In genomic region chr11:94938296-94938695, GRCm38 (mm10) we compare ENCODE assay signal across 12 mouse cellular contexts. TPM values are rescaled to one million over a fixed set of nuclear protein-coding genes. Genes with fewer than 3 reads are reported as not detected.
DNase-seq lines count a peak whose midpoint lies in the region; ATAC-seq lines count a peak whose summit lies in the region.
"Had no signal": no experiment of that assay in that cellular context is flagged by ENCODE, and none has a peak within 500 bp of the region (broad histone marks: within the 10 kb centered on the region; RNA-seq: fewer than 3 reads in every experiment).

No protein-coding gene starts in this region.

- H3K4me3 ChIP-seq in heart, embryonic 11.5 days (ENCODE audit: low read depth, low read length) = peak overlapping the region; percentile 42; the same call in 1 of the 2 replicates
- H3K4me3 ChIP-seq in neural tube, embryonic 11.5 days (ENCODE audit: low read depth, low read length) = no peak overlapping the region
- H3K4me3 ChIP-seq in limb, embryonic 13.5 days = peak overlapping the region; percentile 66

- no peak overlapping the region for H3K27ac ChIP-seq in heart, embryonic 11.5 days (ENCODE audit: low read depth, low read length)
- no peak overlapping the region for H3K27ac ChIP-seq in neural tube, embryonic 11.5 days (ENCODE audit: low read depth, low read length)
- peak overlapping the region; percentile 39 for H3K27ac ChIP-seq in limb, embryonic 13.5 days

- H3K27me3 ChIP-seq in heart, embryonic 11.5 days (ENCODE audit: control insufficient read depth, insufficient read depth, low read length) = peaks cover 40% of the 10 kb centered on the region
- H3K27me3 ChIP-seq in neural tube, embryonic 11.5 days (ENCODE audit: control insufficient read depth, insufficient read depth, low read length) = peaks cover 36% of the 10 kb centered on the region
- peaks cover 3% of the 10 kb centered on the region; the same call in 1 of the 2 replicates for H3K27me3 ChIP-seq in limb, embryonic 13.5 days

- DNase-seq in heart, postnatal 36 days = no peak
- no peak for DNase-seq in neural tube, embryonic 11.5 days (ENCODE audit: low spot score)
- DNase-seq in neural tube, embryonic 10.5 days (ENCODE audit: extremely low spot score, low spot score) = no peak
- no peak for DNase-seq in thymus, postnatal 25 days
- DNase-seq in thymus, postnatal 36 days = no peak
- DNase-seq: cerebellum, adult 11 months; kidney, adult 11 months had no signal

- no peaks in the 10 kb centered on the region for H3K36me3 ChIP-seq in heart, embryonic 11.5 days (ENCODE audit: control insufficient read depth, insufficient read depth, low read length)
- H3K36me3 ChIP-seq in neural tube, embryonic 11.5 days (ENCODE audit: control insufficient read depth, insufficient read depth, low read length) = no peaks in the 10 kb centered on the region
- H3K36me3 ChIP-seq in limb, embryonic 13.5 days = peaks cover 52% of the 10 kb centered on the region

- no peaks in the 10 kb centered on the region for H3K9me3 ChIP-seq in heart, embryonic 11.5 days (replicated peaks; ENCODE audit: control insufficient read depth, low read length)
- no peaks in the 10 kb centered on the region for H3K9me3 ChIP-seq in neural tube, embryonic 11.5 days (ENCODE audit: control insufficient read depth, low read length)
- H3K9me3 ChIP-seq in limb, embryonic 13.5 days = no peaks in the 10 kb centered on the region

- H3K4me2 ChIP-seq in heart, embryonic 11.5 days = peak overlapping the region; percentile 77
- H3K4me2 ChIP-seq in neural tube, embryonic 11.5 days (ENCODE audit: low read depth) = peak overlapping the region; percentile 61
- H3K4me2 ChIP-seq in limb, embryonic 13.5 days (replicated peaks) = peak overlapping the region; percentile 89

- ATAC-seq in heart, embryonic 11.5 days (replicated peaks; ENCODE audit: insufficient number of reproducible peaks, low FRiP score, low TSS enrichment) = no peak
- no peak for ATAC-seq in neural tube, embryonic 11.5 days (ENCODE audit: insufficient read depth, low FRiP score, low TSS enrichment)
- no peak for ATAC-seq in limb, embryonic 13.5 days (ENCODE audit: low FRiP score, low read depth)
- ATAC-seq in megakaryocyte progenitor cell, adult 5-6 weeks (replicated peaks; ENCODE audit: poor library complexity) = no peak
- ATAC-seq: activated CD4-positive, CD25-positive, alpha-beta regulatory T cell, adult 4 months had no signal

- 32% methylated on average over 9 of the region's 9 CpGs for WGBS in heart, embryonic 11.5 days (ENCODE audit: insufficient replicate concordance)
- WGBS in neural tube, embryonic 11.5 days = 23% methylated on average over 9 of the region's 9 CpGs
- 26% methylated on average over 9 of the region's 9 CpGs for WGBS in limb, embryonic 13.5 days

- H3K4me1 ChIP-seq in heart, embryonic 11.5 days (ENCODE audit: control insufficient read depth, insufficient read depth, low read length) = peaks cover 16% of the 10 kb centered on the region
- H3K4me1 ChIP-seq in neural tube, embryonic 11.5 days (ENCODE audit: control insufficient read depth, insufficient read depth, low read length) = no peaks in the 10 kb centered on the region
- peaks cover 60% of the 10 kb centered on the region for H3K4me1 ChIP-seq in limb, embryonic 13.5 days

- intact Hi-C loops in heart, postnatal 36 days (cut with DNase I) = loop anchor here (2.0 kb wide), 1 partner anchor 63 kb away; no protein-coding TSS in a partner anchor

- no peak overlapping the region for H3K9ac ChIP-seq in heart, embryonic 11.5 days (ENCODE audit: low read depth, low read length)
- H3K9ac ChIP-seq in neural tube, embryonic 11.5 days (ENCODE audit: low read length) = no peak overlapping the region
- peak overlapping the region; percentile 90 for H3K9ac ChIP-seq in limb, embryonic 13.5 days

RNA-seq across cellular contexts. Expression of gene Col1a1, which starts 2.3 kb away (rescaled TPM):
- 129 and 157 TPM in 2 replicates for polyA plus RNA-seq in heart, embryonic 11.5 days (2014; fragmentation: Nextera tagmentation; extraction: Ambion mirVana)
- 100 to 1,000 TPM; 144 to 156 TPM for total RNA-seq in heart, postnatal 36 days (2021)
- polyA plus RNA-seq in neural tube, embryonic 11.5 days (2014; fragmentation: Nextera tagmentation; extraction: Ambion mirVana) = 111 and 128 TPM in 2 replicates
- polyA plus RNA-seq in limb, embryonic 13.5 days (2015; fragmentation: Nextera tagmentation; extraction: Ambion mirVana) = 1,007 and 1,170 TPM in 2 replicates
- not detected in 2 replicates for total RNA-seq in megakaryocyte progenitor cell, adult 5-6 weeks (2015)
- total RNA-seq in megakaryocyte progenitor cell, adult 5-6 weeks (2017) = 0.07 TPM in 1 of 2 replicates, not detected in the other

RNA-seq across cellular contexts. Expression of gene Hils1, which starts 29.1 kb away (rescaled TPM):
- 0.24 TPM in 1 of 2 replicates, not detected in the other for polyA plus RNA-seq in heart, embryonic 11.5 days (2014; fragmentation: Nextera tagmentation; extraction: Ambion mirVana)
- not detected for total RNA-seq in heart, postnatal 36 days (2021)
- not detected in 2 replicates for polyA plus RNA-seq in neural tube, embryonic 11.5 days (2014; fragmentation: Nextera tagmentation; extraction: Ambion mirVana)
- not detected in 2 replicates for polyA plus RNA-seq in limb, embryonic 13.5 days (2015; fragmentation: Nextera tagmentation; extraction: Ambion mirVana)
- not detected in 2 replicates for total RNA-seq in megakaryocyte progenitor cell, adult 5-6 weeks (2015)
- total RNA-seq in megakaryocyte progenitor cell, adult 5-6 weeks (2017) = not detected in 2 replicates
- polyA plus RNA-seq: activated CD4-positive, CD25-positive, alpha-beta regulatory T cell, adult 4 months; liver, embryonic 16.5 days had no signal

RNA-seq across cellular contexts. Expression of gene Sgca, which starts 37.8 kb away (rescaled TPM):
- polyA plus RNA-seq in heart, embryonic 11.5 days (2014; fragmentation: Nextera tagmentation; extraction: Ambion mirVana) = 24.7 and 25.3 TPM in 2 replicates
- total RNA-seq in heart, postnatal 36 days (2021) = 100 to 1,000 TPM; 185 to 189 TPM
- polyA plus RNA-seq in neural tube, embryonic 11.5 days (2014; fragmentation: Nextera tagmentation; extraction: Ambion mirVana) = 1.9 and 2.2 TPM in 2 replicates
- 6.1 and 7.1 TPM in 2 replicates for polyA plus RNA-seq in limb, embryonic 13.5 days (2015; fragmentation: Nextera tagmentation; extraction: Ambion mirVana)
- not detected in 2 replicates for total RNA-seq in megakaryocyte progenitor cell, adult 5-6 weeks (2015)
- not detected in 2 replicates for total RNA-seq in megakaryocyte progenitor cell, adult 5-6 weeks (2017)

RNA-seq across cellular contexts. Expression of gene Ppp1r9b, which starts 52.5 kb away (rescaled TPM):
- 11.4 and 16.3 TPM in 2 replicates for polyA plus RNA-seq in heart, embryonic 11.5 days (2014; fragmentation: Nextera tagmentation; extraction: Ambion mirVana)
- total RNA-seq in heart, postnatal 36 days (2021) = 10 to 100 TPM; 46.3 to 50.8 TPM
- polyA plus RNA-seq in neural tube, embryonic 11.5 days (2014; fragmentation: Nextera tagmentation; extraction: Ambion mirVana) = 15.3 and 17.0 TPM in 2 replicates
- 11.4 and 11.8 TPM in 2 replicates for polyA plus RNA-seq in limb, embryonic 13.5 days (2015; fragmentation: Nextera tagmentation; extraction: Ambion mirVana)
- 43.9 and 46.6 TPM in 2 replicates for total RNA-seq in megakaryocyte progenitor cell, adult 5-6 weeks (2015)
- 81.9 and 107 TPM in 2 replicates for total RNA-seq in megakaryocyte progenitor cell, adult 5-6 weeks (2017)
